Mouse (Mus musculus) hindbrain, embryonic 13.5 days (tissue): ENCODE data around the gene Tmem86a. TPM values are rescaled to one million over a fixed set of nuclear protein-coding genes. Genes with fewer than 3 reads are reported as not detected.

Experiments
- ATAC-seq: fragments of 200-750 bp; cut with Nextera tagmentation; 2 replicates; pipeline ENCODE4 v1.8.0; 2017; ENCODE audit warnings: moderate TSS enrichment; ENCODE audit not compliant: low FRiP score
- H3K27ac ChIP-seq: fragments of 300-500 bp; sonication (generic); 2 replicates; pipeline ENCODE4 v1.5.1; 2015; ENCODE audit warnings: inconsistent platforms, mild to moderate bottlenecking, moderate library complexity
- H3K27me3 ChIP-seq: fragments of 300-500 bp; sonication (generic); 2 replicates; pipeline ENCODE4 v1.6.1; 2015; ENCODE audit warnings: mild to moderate bottlenecking, inconsistent platforms
- H3K36me3 ChIP-seq: fragments of 300-500 bp; sonication (generic); 2 replicates; pipeline ENCODE4 v1.6.1; 2015; ENCODE audit warnings: mild to moderate bottlenecking, inconsistent platforms
- H3K4me1 ChIP-seq: fragments of 300-500 bp; sonication (generic); replicated peaks from 2 replicates; pipeline ENCODE4 v1.6.1; 2015; ENCODE audit warnings: inconsistent platforms
- H3K4me2 ChIP-seq: fragments of 300-500 bp; sonication (generic); 2 replicates; pipeline ENCODE4 v1.6.1; 2015; ENCODE audit warnings: inconsistent platforms, mild to moderate bottlenecking, moderate library complexity
- H3K4me3 ChIP-seq: fragments of 300-500 bp; sonication (generic); 2 replicates; pipeline ENCODE4 v1.5.1; 2015; ENCODE audit warnings: mild to moderate bottlenecking, inconsistent platforms
- H3K9ac ChIP-seq: fragments of 300-500 bp; sonication (generic); 2 replicates; pipeline ENCODE4 v1.6.1; 2015; ENCODE audit warnings: mild to moderate bottlenecking, inconsistent platforms
- H3K9me3 ChIP-seq: fragments of 300-500 bp; sonication (generic); 2 replicates; pipeline ENCODE4 v1.6.1; 2016; ENCODE audit warnings: inconsistent platforms
- WGBS: fragments of 180-500 bp; shearing (Covaris S2); methylation state at CpG from one replicate; pipeline ENCODE4 v1.1.7; 2015; 5-methylcytosine and 5-hydroxymethylcytosine counted together
- microRNA-seq: library from miRNA; unstranded; fragments of <30 nt; microRNA quantifications from one replicate; pipeline ENCODE4, GENCODE M21; 2016
- polyA plus RNA-seq: library from polyadenylated mRNA; unstranded; fragments of >200 nt; fragmentation: Nextera tagmentation; extraction: Ambion mirVana; gene quantifications from 2 replicates; pipeline ENCODE4 v1.2.1, GENCODE M21; 2015

Tmem86a gene
- polyA plus RNA-seq, 1 experiment from 2014 or later = 24.4 TPM

- no peaks in the 10 kb centered on the region for H3K27me3 ChIP-seq
- ATAC-seq = no peak
- no peak overlapping the region for H3K4me3 ChIP-seq
- no peak overlapping the region for H3K27ac ChIP-seq
- 73% methylated on average over 5 of the region's 5 CpGs for WGBS
- peaks cover 37% of the 10 kb centered on the region for H3K36me3 ChIP-seq
- H3K4me1 ChIP-seq = no peaks in the 10 kb centered on the region
- no peak overlapping the region for H3K9ac ChIP-seq
- no peaks in the 10 kb centered on the region for H3K9me3 ChIP-seq
- no peak overlapping the region for H3K4me2 ChIP-seq
Observed at GRCm38 (mm10) chr7:47093935-47094334, 43.5 kb downstream of the Tmem86a start.

GRCm38 (mm10) chr7:47094969-47095368 lies 44.6 kb downstream of the Tmem86a start:
- Histone ChIP-seq H3K4me1 (no peaks in the 10 kb centered on the region), H3K9me3 (no peaks in the 10 kb centered on the region), H3K27me3 (no peaks in the 10 kb centered on the region), H3K4me2 (no peak overlapping the region), H3K4me3 (no peak overlapping the region), H3K36me3 (peaks cover 30% of the 10 kb centered on the region), H3K27ac (no peak overlapping the region), H3K9ac (no peak overlapping the region)
- no peak for ATAC-seq
- WGBS = 89% methylated on average over 2 of the region's 2 CpGs

DNA sequence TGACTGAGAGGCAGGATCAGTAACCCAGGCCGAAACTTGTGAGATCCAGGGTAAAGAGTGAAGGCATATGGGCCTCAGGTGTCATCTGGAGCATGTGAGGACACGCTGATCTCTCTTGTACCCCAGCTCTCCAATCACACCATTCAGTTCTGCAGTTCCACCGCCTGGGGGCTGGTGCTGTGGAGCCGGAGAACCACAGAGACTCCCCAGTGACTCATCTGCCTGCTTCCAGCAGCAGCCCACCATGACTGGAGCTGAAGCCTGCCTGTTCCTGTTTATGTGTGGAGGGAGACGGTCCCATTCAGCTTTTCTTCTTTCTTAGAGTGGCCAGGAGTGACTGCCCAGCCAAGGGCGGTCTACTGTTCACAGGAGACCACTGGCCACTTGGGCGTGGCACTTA lies 47.6 kb downstream of the Tmem86a start:
- ATAC-seq = no peak
- Histone ChIP-seq H3K9me3 (no peaks in the 10 kb centered on the region), H3K4me2 (no peak overlapping the region), H3K27me3 (no peaks in the 10 kb centered on the region), H3K4me3 (no peak overlapping the region), H3K9ac (no peak overlapping the region), H3K4me1 (no peaks in the 10 kb centered on the region), H3K27ac (no peak overlapping the region; the same call in 1 of the 2 replicates), H3K36me3 (peaks cover 13% of the 10 kb centered on the region)
- 68% methylated on average over 7 of the region's 7 CpGs for WGBS

DNA sequence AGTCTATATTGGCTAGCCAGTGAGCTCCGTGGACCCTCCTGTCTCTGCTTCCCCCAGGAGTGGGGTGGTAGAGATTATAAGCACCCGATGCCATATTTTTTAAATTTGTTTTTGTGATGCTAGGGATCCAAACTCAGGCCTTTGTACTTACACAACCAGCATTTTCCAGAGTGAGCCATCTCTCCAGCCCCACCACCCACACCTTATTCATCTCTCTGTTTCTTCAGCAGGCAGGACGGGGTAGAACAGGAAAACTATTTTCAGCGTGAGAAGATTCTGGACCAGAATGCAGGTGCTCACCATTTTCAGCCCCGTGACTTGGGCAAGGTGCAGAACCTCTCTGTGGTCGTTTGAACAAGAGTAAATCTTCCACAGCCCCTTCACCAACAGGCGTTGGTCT lies 48.9 kb downstream of the Tmem86a start:
- no peak overlapping the region for H3K4me3 ChIP-seq
- no peak overlapping the region for H3K27ac ChIP-seq
- no peaks in the 10 kb centered on the region for H3K27me3 ChIP-seq
- no peak overlapping the region for H3K4me2 ChIP-seq
- no peak overlapping the region for H3K9ac ChIP-seq
- no peaks in the 10 kb centered on the region for H3K9me3 ChIP-seq
- WGBS = 86% methylated on average over 7 of the region's 7 CpGs
- H3K4me1 ChIP-seq = no peaks in the 10 kb centered on the region
- peaks cover 9% of the 10 kb centered on the region; the same call in 1 of the 2 replicates for H3K36me3 ChIP-seq
- no peak for ATAC-seq

GRCm38 (mm10) chr7:47100615-47101014 lies 50.2 kb downstream of the Tmem86a start:
- WGBS = 70% methylated on average over 6 of the region's 6 CpGs
- H3K27me3 ChIP-seq = no peaks in the 10 kb centered on the region

DNA sequence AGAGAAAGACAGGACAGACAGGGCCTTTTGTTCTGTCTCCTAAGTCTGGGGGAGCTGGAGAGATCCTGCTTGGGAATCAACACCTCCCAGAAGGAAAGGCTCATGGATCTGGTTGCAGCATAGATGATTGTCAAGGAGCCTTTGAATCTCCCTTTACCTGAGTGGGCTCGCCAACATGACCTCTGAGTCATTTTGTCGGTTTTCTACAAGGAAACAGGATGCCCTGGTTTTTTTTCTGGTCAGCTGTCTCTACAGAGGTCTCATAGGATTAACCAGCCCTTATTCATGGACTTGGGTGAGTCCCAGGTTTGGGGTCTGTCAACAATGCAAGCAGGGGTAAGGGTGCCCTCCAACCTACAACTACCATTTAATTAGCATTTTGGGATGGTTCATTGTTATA lies 52.6 kb downstream of the Tmem86a start:
- Histone ChIP-seq H3K4me2 (no peak overlapping the region), H3K27me3 (no peaks in the 10 kb centered on the region), H3K27ac (no peak overlapping the region), H3K9me3 (no peaks in the 10 kb centered on the region), H3K4me1 (no peaks in the 10 kb centered on the region), H3K36me3 (peaks cover 13% of the 10 kb centered on the region; the same call in 1 of the 2 replicates), H3K9ac (no peak overlapping the region), H3K4me3 (no peak overlapping the region)
- WGBS = 86% methylated on average over 2 of the region's 2 CpGs
- ATAC-seq = no peak

More at GRCm38 (mm10) chr7:47100615-47101014, 50.2 kb downstream of the Tmem86a start:
- no peak for ATAC-seq
- Histone ChIP-seq H3K27ac (no peak overlapping the region), H3K9me3 (no peaks in the 10 kb centered on the region), H3K4me1 (no peaks in the 10 kb centered on the region), H3K4me3 (no peak overlapping the region), H3K9ac (no peak overlapping the region), H3K36me3 (peaks cover 4% of the 10 kb centered on the region; the same call in 1 of the 2 replicates), H3K4me2 (no peak overlapping the region)

DNA sequence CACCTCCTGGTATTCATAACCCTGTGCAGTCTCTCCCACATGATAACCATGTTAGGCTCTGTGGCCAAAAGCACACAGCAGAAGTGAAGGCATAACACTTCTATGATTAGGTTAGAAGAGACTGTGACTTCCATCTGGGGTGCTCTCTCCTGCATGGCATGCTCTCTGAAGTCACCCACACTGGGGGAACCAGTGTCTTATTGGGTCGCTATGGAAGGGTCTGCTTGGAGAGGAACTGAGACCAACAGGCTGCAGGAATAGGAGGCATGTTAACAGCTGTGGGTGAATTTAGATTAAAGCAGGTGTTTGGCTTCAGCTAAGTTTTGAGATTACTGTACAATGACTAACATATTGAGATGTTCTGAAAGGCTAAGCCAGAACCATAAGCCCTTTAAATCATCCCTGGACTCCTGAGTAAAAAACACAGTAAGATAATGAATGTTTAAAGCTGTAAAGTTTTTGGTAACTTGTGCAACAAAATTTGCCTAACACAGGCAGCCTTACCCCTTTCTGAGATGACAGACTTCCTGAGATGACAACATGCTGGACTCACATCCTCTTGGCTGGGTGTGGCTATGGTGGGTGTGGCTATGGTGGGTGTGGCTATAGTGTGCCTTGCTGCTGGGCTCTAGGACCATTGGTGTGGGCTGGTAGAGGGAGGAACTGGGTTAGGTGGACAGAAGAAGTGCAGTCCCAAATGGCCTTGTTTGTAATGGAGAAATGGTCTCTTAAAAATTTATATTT lies 53.4 kb downstream of the Tmem86a start:
- no peaks in the 10 kb centered on the region for H3K27me3 ChIP-seq
- H3K9ac ChIP-seq = no peak overlapping the region
- ATAC-seq = no peak
- 90% methylated on average over 1 of the region's 1 CpGs for WGBS
- H3K4me1 ChIP-seq = no peaks in the 10 kb centered on the region
- no peak overlapping the region for H3K4me3 ChIP-seq
- H3K27ac ChIP-seq = no peak overlapping the region
- peaks cover 20% of the 10 kb centered on the region for H3K36me3 ChIP-seq
- H3K4me2 ChIP-seq = no peak overlapping the region
- H3K9me3 ChIP-seq = no peaks in the 10 kb centered on the region

Small RNA genes lying within 50 kb of the gene (microRNA-seq; reads per million reads assigned to microRNA genes)
- gene Mir7056 = 0.70 reads per million

Other genes with a start within 250 kb of the Tmem86a start
- 521 and 535 TPM in 2 replicates for gene Ldha, start 209.1 kb upstream of the Tmem86a start, polyA plus RNA-seq
- gene Ldhc, start 189.4 kb upstream of the Tmem86a start, polyA plus RNA-seq = 0.26 and 0.35 TPM in 2 replicates
- gene Tsg101, start 130.6 kb upstream of the Tmem86a start, polyA plus RNA-seq = 397 and 415 TPM in 2 replicates
- 5.0 and 5.9 TPM in 2 replicates for gene Uevld, start 92.1 kb upstream of the Tmem86a start, polyA plus RNA-seq
- gene Gm9999, start 67.0 kb upstream of the Tmem86a start, polyA plus RNA-seq = not detected in 2 replicates
- gene Spty2d1, start 42.2 kb upstream of the Tmem86a start, polyA plus RNA-seq = 8.9 and 9.8 TPM in 2 replicates
- 112 and 120 TPM in 2 replicates for gene Ptpn5, start 83.1 kb downstream of the Tmem86a start, polyA plus RNA-seq
- gene Mrgpra6, start 154.3 kb downstream of the Tmem86a start, polyA plus RNA-seq = not detected in 2 replicates
- gene Mrgpra9, start 202.2 kb downstream of the Tmem86a start, polyA plus RNA-seq = not detected in 2 replicates